Mouse (Mus musculus): ENCODE results near the gene Josd2. TPM values are rescaled to one million over a fixed set of nuclear protein-coding genes. Genes with fewer than 3 reads are reported as not detected.
A peak's percentile ranks its signal among the peaks of the same experiment; 100 is the strongest.

Josd2 gene
- polyA plus RNA-seq (2014; fragmentation: Nextera tagmentation; extraction: Ambion mirVana) = 27.9 and 32.5 TPM in 2 replicates

- peak within 1 kb of the TSS; percentile 46 for H3K4me3 ChIP-seq (replicated peaks; ENCODE audit: low read depth, low read length)
- peak within 1 kb of the TSS; percentile 76 for H3K4me2 ChIP-seq (ENCODE audit: low read length)
- H3K27ac ChIP-seq (replicated peaks; ENCODE audit: low read depth, low read length) = peak within 1 kb of the TSS; percentile 93
- under 1% methylated on average over 42 of the region's 42 CpGs for WGBS
- H3K36me3 ChIP-seq (ENCODE audit: control insufficient read depth, insufficient read depth, low read length) = peaks cover 18% of the 10 kb centered on the region
- H3K27me3 ChIP-seq (ENCODE audit: control insufficient read depth, insufficient read depth, low read length) = no peaks in the 10 kb centered on the region
- H3K4me1 ChIP-seq (ENCODE audit: control insufficient read depth, insufficient read depth, low read length) = peaks cover 44% of the 10 kb centered on the region
- DNase-seq (peak; percentile 97), ATAC-seq (ENCODE audit: low FRiP score, low TSS enrichment) (peak; percentile 91)
- peak within 1 kb of the TSS; percentile 64 for H3K9ac ChIP-seq (replicated peaks; ENCODE audit: low read length)
- H3K9me3 ChIP-seq (ENCODE audit: control insufficient read depth, low read length) = no peaks in the 10 kb centered on the region
Observed at GRCm38 (mm10) chr7:44467811-44468411, at the start of gene Josd2. Gene Josd2, plus strand, starts transcription at chr7:44467980.

- peaks cover 31% of the 10 kb centered on the region for H3K4me1 ChIP-seq (ENCODE audit: control insufficient read depth, insufficient read depth, low read length)
- H3K27me3 ChIP-seq (ENCODE audit: control insufficient read depth, insufficient read depth, low read length) = no peaks in the 10 kb centered on the region
- H3K9ac ChIP-seq (replicated peaks; ENCODE audit: low read length) = peak overlapping the region; percentile 34; the same call in 1 of the 2 replicates
- peak overlapping the region; percentile 100 for H3K27ac ChIP-seq (replicated peaks; ENCODE audit: low read depth, low read length)
- no peaks in the 10 kb centered on the region for H3K36me3 ChIP-seq (ENCODE audit: control insufficient read depth, insufficient read depth, low read length)
- DNase-seq (no peak), ATAC-seq (ENCODE audit: low FRiP score, low TSS enrichment) (no peak)
- WGBS = 9% methylated on average over 8 of the region's 8 CpGs
- H3K9me3 ChIP-seq (ENCODE audit: control insufficient read depth, low read length) = no peaks in the 10 kb centered on the region
- peak overlapping the region; percentile 76 for H3K4me2 ChIP-seq (ENCODE audit: low read length)
- peak overlapping the region; percentile 76 for H3K4me3 ChIP-seq (replicated peaks; ENCODE audit: low read depth, low read length)
Observed at GRCm38 (mm10) chr7:44427666-44428065, 40.1 kb upstream of the Josd2 start.

GRCm38 (mm10) chr7:44428171-44428950 is 39.4 kb upstream of the Josd2 start:
- H3K4me1 ChIP-seq (ENCODE audit: control insufficient read depth, insufficient read depth, low read length) = peaks cover 33% of the 10 kb centered on the region
- H3K36me3 ChIP-seq (ENCODE audit: control insufficient read depth, insufficient read depth, low read length) = no peaks in the 10 kb centered on the region
- peak overlapping the region; percentile 76 for H3K4me3 ChIP-seq (replicated peaks; ENCODE audit: low read depth, low read length)
- peak overlapping the region; percentile 100 for H3K27ac ChIP-seq (replicated peaks; ENCODE audit: low read depth, low read length)
- H3K9ac ChIP-seq (replicated peaks; ENCODE audit: low read length) = peak overlapping the region; percentile 99
- no peaks in the 10 kb centered on the region for H3K9me3 ChIP-seq (ENCODE audit: control insufficient read depth, low read length)
- H3K4me2 ChIP-seq (ENCODE audit: low read length) = peak overlapping the region; percentile 76
- DNase-seq = peak; percentile 93
- WGBS = under 1% methylated on average over 25 of the region's 38 CpGs
- ATAC-seq (ENCODE audit: low FRiP score, low TSS enrichment) = peak; percentile 68
- H3K27me3 ChIP-seq (ENCODE audit: control insufficient read depth, insufficient read depth, low read length) = no peaks in the 10 kb centered on the region

GRCm38 (mm10) chr7:44428968-44429521 is 38.7 kb upstream of the Josd2 start, which contains the start of gene Lrrc4b:
Gene Lrrc4b, plus strand, starts transcription at chr7:44429018.
- peak within 1 kb of the TSS; percentile 100 for H3K27ac ChIP-seq (replicated peaks; ENCODE audit: low read depth, low read length)
- no peaks in the 10 kb centered on the region for H3K9me3 ChIP-seq (ENCODE audit: control insufficient read depth, low read length)
- ATAC-seq (ENCODE audit: low FRiP score, low TSS enrichment) (peak; percentile 74), DNase-seq (peak; percentile 96)
- peak within 1 kb of the TSS; percentile 76 for H3K4me2 ChIP-seq (ENCODE audit: low read length)
- H3K36me3 ChIP-seq (ENCODE audit: control insufficient read depth, insufficient read depth, low read length) = 0 out of 2 replicates have a peak, but pooled peaks cover 4% of the 10 kb centered on the region
- H3K27me3 ChIP-seq (ENCODE audit: control insufficient read depth, insufficient read depth, low read length) = no peaks in the 10 kb centered on the region
- peak within 1 kb of the TSS; percentile 76 for H3K4me3 ChIP-seq (replicated peaks; ENCODE audit: low read depth, low read length)
- under 1% methylated on average over 51 of the region's 69 CpGs for WGBS
- peaks cover 37% of the 10 kb centered on the region for H3K4me1 ChIP-seq (ENCODE audit: control insufficient read depth, insufficient read depth, low read length)
- peak within 1 kb of the TSS; percentile 99 for H3K9ac ChIP-seq (replicated peaks; ENCODE audit: low read length)

- H3K4me1 ChIP-seq (ENCODE audit: control insufficient read depth, insufficient read depth, low read length) = peaks cover 37% of the 10 kb centered on the region
Observed at GRCm38 (mm10) chr7:44429534-44430488, 38.0 kb upstream of the Josd2 start.

GRCm38 (mm10) chr7:44432550-44432949 is 35.2 kb upstream of the Josd2 start:
- peaks cover 34% of the 10 kb centered on the region for H3K4me1 ChIP-seq (ENCODE audit: control insufficient read depth, insufficient read depth, low read length)
- no peak overlapping the region for H3K4me3 ChIP-seq (replicated peaks; ENCODE audit: low read depth, low read length)
- DNase-seq = no peak
- 0 out of 2 replicates have a peak, but pooled peaks cover 6% of the 10 kb centered on the region for H3K36me3 ChIP-seq (ENCODE audit: control insufficient read depth, insufficient read depth, low read length)
- no peak overlapping the region for H3K4me2 ChIP-seq (ENCODE audit: low read length)
- no peaks in the 10 kb centered on the region for H3K9me3 ChIP-seq (ENCODE audit: control insufficient read depth, low read length)
- no peaks in the 10 kb centered on the region for H3K27me3 ChIP-seq (ENCODE audit: control insufficient read depth, insufficient read depth, low read length)
- H3K27ac ChIP-seq (replicated peaks; ENCODE audit: low read depth, low read length) = no peak overlapping the region
- WGBS = 79% methylated on average over 6 of the region's 6 CpGs
- ATAC-seq (ENCODE audit: low FRiP score, low TSS enrichment) = no peak
- no peak overlapping the region for H3K9ac ChIP-seq (replicated peaks; ENCODE audit: low read length)

More at GRCm38 (mm10) chr7:44429534-44430488, 38.0 kb upstream of the Josd2 start:
- under 1% methylated on average over 32 of the region's 32 CpGs for WGBS
- Histone ChIP-seq H3K27me3 (ENCODE audit: control insufficient read depth, insufficient read depth, low read length) (no peaks in the 10 kb centered on the region), H3K36me3 (ENCODE audit: control insufficient read depth, insufficient read depth, low read length) (0 out of 2 replicates have a peak, but pooled peaks cover 6% of the 10 kb centered on the region), H3K9me3 (ENCODE audit: control insufficient read depth, low read length) (no peaks in the 10 kb centered on the region), H3K4me2 (ENCODE audit: low read length) (peak overlapping the region; percentile 76), H3K9ac (replicated peaks; ENCODE audit: low read length) (peak overlapping the region; percentile 99), H3K27ac (replicated peaks; ENCODE audit: low read depth, low read length) (peak overlapping the region; percentile 100), H3K4me3 (replicated peaks; ENCODE audit: low read depth, low read length) (peak overlapping the region; percentile 76)
- peak; percentile 76 for DNase-seq
- ATAC-seq (ENCODE audit: low FRiP score, low TSS enrichment) = 0 out of 2 replicates have a peak, but pooled peaks have one; percentile 22

- no peak overlapping the region for H3K9ac ChIP-seq (replicated peaks; ENCODE audit: low read length)
- no peaks in the 10 kb centered on the region for H3K9me3 ChIP-seq (ENCODE audit: control insufficient read depth, low read length)
- H3K27me3 ChIP-seq (ENCODE audit: control insufficient read depth, insufficient read depth, low read length) = no peaks in the 10 kb centered on the region
- H3K4me1 ChIP-seq (ENCODE audit: control insufficient read depth, insufficient read depth, low read length) = peaks cover 31% of the 10 kb centered on the region
- peak; percentile 73 for DNase-seq
- H3K4me2 ChIP-seq (ENCODE audit: low read length) = no peak overlapping the region
- 9% methylated on average over 7 of the region's 7 CpGs for WGBS
- H3K4me3 ChIP-seq (replicated peaks; ENCODE audit: low read depth, low read length) = no peak overlapping the region
- H3K36me3 ChIP-seq (ENCODE audit: control insufficient read depth, insufficient read depth, low read length) = 0 out of 2 replicates have a peak, but pooled peaks cover 9% of the 10 kb centered on the region
- 0 out of 2 replicates have a peak overlapping the region, but pooled peaks have one; percentile 26 for H3K27ac ChIP-seq (replicated peaks; ENCODE audit: low read depth, low read length)
- peak; percentile 4; the same call in 1 of the 2 replicates for ATAC-seq (ENCODE audit: low FRiP score, low TSS enrichment)
Observed at GRCm38 (mm10) chr7:44433371-44433770, 34.4 kb upstream of the Josd2 start.
